Mouse (Mus musculus) embryonic facial prominence, embryonic 10.5 days (tissue): ENCODE measurements around the gene Mup12. TPM values are rescaled to one million over a fixed set of nuclear protein-coding genes. Genes with fewer than 3 reads are reported as not detected.
"Not testable (repeated sequence)": the region's sequence is repeated elsewhere in the genome, so short reads cannot be mapped to it uniquely, and the experiment has no call there.

Experiments
- DNase-seq: peaks from one replicate; pipeline ENCODE4 v3.0.0-alpha.2; 2017; ENCODE audit warnings: low spot score
- H3K27ac ChIP-seq: fragments of 300-500 bp; sonication (generic); replicated peaks from 2 replicates; pipeline ENCODE4 v1.5.1; 2016; ENCODE audit warnings: mild to moderate bottlenecking
- H3K27me3 ChIP-seq: fragments of 300-500 bp; sonication (generic); replicated peaks from 2 replicates; pipeline ENCODE4 v1.6.1; 2016; ENCODE audit warnings: low read depth, mild to moderate bottlenecking; ENCODE audit not compliant: poor library complexity, severe bottlenecking
- H3K36me3 ChIP-seq: fragments of 300-500 bp; sonication (generic); replicated peaks from 2 replicates; pipeline ENCODE4 v1.6.1; 2016; ENCODE audit warnings: mild to moderate bottlenecking, moderate library complexity
- H3K4me1 ChIP-seq: fragments of 300-500 bp; sonication (generic); 2 replicates; pipeline ENCODE4 v1.6.1; 2016
- H3K4me3 ChIP-seq: fragments of 300-500 bp; sonication (generic); 2 replicates; pipeline ENCODE4 v1.5.1; 2016; ENCODE audit warnings: mild to moderate bottlenecking, moderate library complexity
- H3K9me3 ChIP-seq: fragments of 300-500 bp; sonication (generic); 2 replicates; pipeline ENCODE4 v1.6.1; 2016; ENCODE audit warnings: mild to moderate bottlenecking
- WGBS: fragments of 180-500 bp; shearing (Covaris S2); methylation state at CpG from one replicate; pipeline ENCODE4 v1.1.7; 2016; 5-methylcytosine and 5-hydroxymethylcytosine counted together
- polyA plus RNA-seq: library from polyadenylated mRNA; unstranded; fragments of >200 nt; fragmentation: Nextera tagmentation; extraction: Ambion mirVana; gene quantifications from 2 replicates; pipeline ENCODE4 v1.2.1, GENCODE M21; 2016

The Mup12 gene
- not detected in 2 replicates for polyA plus RNA-seq

DNA sequence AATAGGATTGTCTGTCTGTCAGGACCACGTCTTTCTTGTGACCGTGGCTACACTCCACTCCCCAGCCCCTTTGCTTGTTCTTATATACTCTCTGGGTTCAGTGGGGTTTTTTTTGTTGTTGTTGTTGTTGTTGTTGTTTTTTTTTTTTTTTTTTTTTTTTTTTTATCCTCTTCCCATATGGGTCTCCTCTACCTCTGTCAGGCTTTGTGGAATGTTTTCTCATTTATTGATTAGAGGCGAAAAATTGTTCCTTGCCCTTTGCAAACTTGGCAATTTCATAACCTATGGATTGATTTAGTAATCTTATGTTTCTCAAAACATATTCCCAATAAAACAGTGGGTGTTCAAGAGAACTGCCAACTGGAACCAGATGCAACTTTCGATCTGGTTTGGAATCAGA lies at the start of gene Mup12:
Gene Mup12, minus strand, starts transcription at position 101 of the 400 bp plus-strand sequence.
- H3K27me3 ChIP-seq, H3K27ac ChIP-seq, H3K4me1 ChIP-seq, H3K9me3 ChIP-seq, DNase-seq, H3K36me3 ChIP-seq, H3K4me3 ChIP-seq: not testable (repeated sequence)
- WGBS, result 96% methylated on average over 3 of the region's 4 CpGs

Other genes starting within 250 kb of the Mup12 start
- gene Mup1, start 239.4 kb downstream of the Mup12 start, polyA plus RNA-seq, result not detected in 2 replicates
- not detected in 2 replicates for gene Mup10, start 159.1 kb downstream of the Mup12 start, polyA plus RNA-seq
- gene Mup11, start 78.9 kb downstream of the Mup12 start, polyA plus RNA-seq, result not detected in 2 replicates
- gene Mup22, start 80.1 kb upstream of the Mup12 start, polyA plus RNA-seq, result not detected in 2 replicates